Mouse (Mus musculus): ENCODE results near the gene Ctnna2. TPM values are rescaled to one million over a fixed set of nuclear protein-coding genes. Genes with fewer than 3 reads are reported as not detected.

Ctnna2 gene
- polyA plus RNA-seq (2015; fragmentation: Nextera tagmentation; extraction: Ambion mirVana), result 119 and 126 TPM in 2 replicates

DNA sequence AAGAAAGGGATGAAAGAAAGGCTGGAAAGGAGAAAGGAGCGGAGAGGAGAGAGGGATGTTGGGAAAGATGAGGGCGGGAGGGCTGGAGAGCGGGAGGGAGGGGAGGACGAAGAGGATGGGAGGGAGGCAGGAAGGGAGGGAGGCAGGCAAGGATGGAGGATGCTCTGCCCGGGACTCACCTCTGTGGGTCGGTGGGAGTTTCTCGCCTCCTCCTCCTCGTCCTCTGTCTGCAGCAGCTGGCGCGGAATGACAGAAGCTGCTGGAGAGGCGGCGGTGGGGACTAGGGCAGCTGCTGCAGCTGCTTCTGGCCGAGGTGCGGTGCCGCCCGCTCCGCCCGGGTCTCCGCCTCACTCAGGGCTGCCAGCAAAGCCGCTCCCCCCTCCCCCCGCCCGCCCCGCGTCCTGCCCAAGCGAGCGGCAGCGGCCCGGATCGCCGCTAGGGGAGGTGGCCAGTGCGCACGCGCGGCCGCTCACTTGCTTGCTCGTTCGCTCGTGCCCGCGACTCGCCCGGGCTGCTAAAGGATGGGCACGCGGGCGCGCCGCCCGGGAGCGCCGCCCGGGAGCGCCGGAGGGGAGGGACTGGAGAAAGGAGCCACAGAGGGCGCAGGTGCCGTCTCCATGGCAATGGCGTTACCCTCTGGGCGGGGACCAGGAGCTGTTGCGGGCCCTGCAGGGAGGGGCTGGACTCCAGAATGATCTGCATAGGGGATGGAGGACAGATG, at the start of gene Ctnna2:
Gene Ctnna2 (minus strand): TSS at position 459 of the 721 bp plus-strand sequence.
- Histone ChIP-seq H3K9me3 (ENCODE audit: control insufficient read depth, low read length) (no peaks in the 10 kb centered on the region), H3K27ac (ENCODE audit: low read depth, low read length) (peak within 1 kb of the TSS; percentile 96), H3K36me3 (ENCODE audit: control insufficient read depth, insufficient read depth, low read length) (no peaks in the 10 kb centered on the region), H3K4me3 (ENCODE audit: low read length) (peak within 1 kb of the TSS; percentile 70), H3K4me2 (ENCODE audit: low read length) (peak within 1 kb of the TSS; percentile 66), H3K27me3 (replicated peaks; ENCODE audit: control insufficient read depth, insufficient read depth, low read length) (no peaks in the 10 kb centered on the region), H3K9ac (ENCODE audit: low read depth, low read length) (peak within 1 kb of the TSS; percentile 87), H3K4me1 (ENCODE audit: control insufficient read depth, insufficient read depth, low read depth, low read length) (peaks cover 22% of the 10 kb centered on the region)
- WGBS, result 0% methylated on average over 49 of the region's 58 CpGs
- ATAC-seq, result peak; percentile 97

DNA sequence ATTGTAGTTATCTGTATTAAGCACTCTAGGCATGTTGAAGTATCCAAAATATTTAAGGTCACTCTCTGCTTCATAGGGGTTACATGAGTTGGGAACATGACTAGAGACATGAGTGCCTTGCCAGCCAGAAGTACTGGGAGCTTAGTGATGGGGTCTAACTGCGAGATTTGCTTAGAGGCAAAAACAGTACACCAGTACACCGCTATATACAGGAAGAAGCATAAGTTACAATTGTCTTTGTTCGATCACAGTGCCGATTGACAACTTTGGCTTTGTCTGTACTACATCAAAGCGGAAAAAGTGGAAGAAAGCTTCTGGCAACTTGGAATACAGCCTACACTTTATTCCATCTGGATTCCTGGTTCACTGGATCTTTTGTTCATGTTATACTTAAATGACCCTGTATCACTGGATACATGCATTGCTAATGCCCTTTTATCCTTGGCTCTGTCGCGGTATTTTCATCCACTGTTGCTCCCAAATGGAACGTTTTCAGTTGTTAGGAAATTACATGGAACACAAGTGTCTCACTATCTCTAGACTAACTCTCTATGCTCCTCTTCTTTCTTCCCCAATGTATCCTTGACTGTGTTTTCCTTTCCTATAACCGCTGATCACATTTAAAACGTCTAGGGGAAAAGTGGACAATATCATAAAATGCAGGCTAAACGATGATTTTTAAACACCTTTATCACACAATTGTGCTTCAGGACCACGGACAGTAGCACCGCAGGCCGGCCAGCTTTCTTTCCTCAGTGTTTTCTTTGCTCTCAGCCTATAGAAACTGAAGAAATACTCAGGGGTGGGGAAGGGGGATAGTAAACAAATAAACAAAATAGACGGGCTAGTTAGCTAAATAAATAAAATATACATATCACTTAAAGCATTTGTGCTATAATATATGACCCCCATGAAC, 896 bp upstream of the Ctnna2 start:
- WGBS, result 7% methylated on average over 15 of the region's 15 CpGs
- H3K27me3 ChIP-seq (replicated peaks; ENCODE audit: control insufficient read depth, insufficient read depth, low read length), result no peaks in the 10 kb centered on the region
- H3K36me3 ChIP-seq (ENCODE audit: control insufficient read depth, insufficient read depth, low read length), result no peaks in the 10 kb centered on the region
- peak overlapping the region; percentile 66 for H3K4me2 ChIP-seq (ENCODE audit: low read length)
- H3K9ac ChIP-seq (ENCODE audit: low read depth, low read length), result peak overlapping the region; percentile 87
- H3K9me3 ChIP-seq (ENCODE audit: control insufficient read depth, low read length), result no peaks in the 10 kb centered on the region
- ATAC-seq, result no peak
- H3K4me3 ChIP-seq (ENCODE audit: low read length), result peak overlapping the region; percentile 70
- H3K4me1 ChIP-seq (ENCODE audit: control insufficient read depth, insufficient read depth, low read depth, low read length), result peaks cover 22% of the 10 kb centered on the region
- peak overlapping the region; percentile 96 for H3K27ac ChIP-seq (ENCODE audit: low read depth, low read length)

DNA sequence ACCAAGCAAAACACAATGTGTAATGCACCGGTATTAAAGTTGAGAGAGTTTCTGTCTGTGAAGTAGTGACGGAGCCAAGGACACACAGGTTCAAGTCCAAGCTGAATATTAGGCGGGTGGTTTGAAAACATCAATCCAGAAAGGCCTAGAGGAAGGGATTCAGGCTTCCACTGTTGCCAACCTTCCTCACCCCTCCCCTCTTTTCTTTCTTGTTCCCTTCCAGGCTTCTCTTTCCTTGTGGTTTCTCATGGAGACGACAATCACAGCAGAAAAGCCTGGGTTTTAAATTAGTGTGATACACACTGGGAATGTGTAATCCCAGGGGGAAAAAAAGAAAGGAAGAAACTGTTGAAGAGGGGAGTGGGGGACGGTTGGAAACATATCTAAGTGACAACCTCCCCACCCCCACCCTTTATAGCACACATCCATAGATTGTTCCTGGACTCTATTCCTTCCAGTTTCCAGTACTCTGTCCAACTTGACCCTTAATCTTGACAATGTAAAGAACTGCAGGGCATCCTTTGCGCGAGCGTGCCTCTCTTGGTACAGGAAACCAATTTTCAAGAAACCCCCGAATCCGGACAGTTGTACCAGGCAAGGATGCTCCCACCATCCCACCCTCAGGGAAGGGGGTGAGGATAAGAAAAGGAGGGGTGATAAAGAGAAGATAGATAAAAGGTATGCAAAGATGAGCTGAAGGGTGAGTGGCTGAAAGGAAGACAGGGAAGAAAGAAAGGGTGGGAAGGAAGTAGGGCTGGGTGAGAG, 841 bp downstream of the Ctnna2 start:
- 5% methylated on average over 10 of the region's 10 CpGs for WGBS

DNA sequence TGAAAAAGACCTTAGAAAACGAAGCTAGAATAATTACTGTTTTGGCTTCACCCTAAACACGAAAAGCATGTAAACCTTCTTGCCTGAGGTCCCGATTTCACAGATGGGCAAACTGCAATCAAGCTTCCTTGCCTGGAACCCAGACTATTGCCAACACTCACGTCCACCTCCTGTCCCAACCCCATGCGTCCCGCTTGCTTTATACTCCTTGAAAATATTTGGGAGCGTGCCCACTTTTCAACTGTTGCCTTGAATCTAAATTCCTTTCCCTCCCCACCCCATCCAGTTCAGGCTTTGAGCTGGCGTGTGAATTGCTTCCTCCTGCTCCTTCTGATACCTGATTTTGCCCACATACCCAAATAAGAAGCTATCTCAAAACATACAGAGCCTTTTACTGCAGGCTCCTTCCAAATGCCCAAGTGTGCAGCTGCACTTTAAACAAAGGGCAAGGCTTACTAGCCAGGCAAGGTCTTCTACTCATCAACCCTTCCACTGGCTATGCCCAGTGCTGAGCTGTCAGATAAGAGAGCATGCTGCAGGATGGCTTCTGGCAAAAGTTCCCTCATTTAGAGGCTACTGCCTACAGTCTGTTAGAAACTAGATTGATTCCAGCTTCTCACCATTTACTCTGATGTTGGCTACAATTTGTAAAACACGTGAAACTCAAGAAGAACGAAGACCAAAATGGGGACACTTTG, 8.8 kb downstream of the Ctnna2 start:
- WGBS, result 41% methylated on average over 10 of the region's 10 CpGs
- ATAC-seq, result peak; percentile 76
- H3K36me3 ChIP-seq (ENCODE audit: control insufficient read depth, insufficient read depth, low read length), result no peaks in the 10 kb centered on the region

More for the DNA sequence above, 841 bp downstream of the Ctnna2 start:
- peak overlapping the region; percentile 96 for H3K27ac ChIP-seq (ENCODE audit: low read depth, low read length)
- no peaks in the 10 kb centered on the region for H3K36me3 ChIP-seq (ENCODE audit: control insufficient read depth, insufficient read depth, low read length)
- no peaks in the 10 kb centered on the region for H3K9me3 ChIP-seq (ENCODE audit: control insufficient read depth, low read length)
- peak overlapping the region; percentile 87 for H3K9ac ChIP-seq (ENCODE audit: low read depth, low read length)
- H3K4me1 ChIP-seq (ENCODE audit: control insufficient read depth, insufficient read depth, low read depth, low read length), result peaks cover 22% of the 10 kb centered on the region
- ATAC-seq, result peak; percentile 27; the same call in 1 of the 2 replicates
- H3K4me2 ChIP-seq (ENCODE audit: low read length), result peak overlapping the region; percentile 66
- no peaks in the 10 kb centered on the region for H3K27me3 ChIP-seq (replicated peaks; ENCODE audit: control insufficient read depth, insufficient read depth, low read length)
- peak overlapping the region; percentile 70 for H3K4me3 ChIP-seq (ENCODE audit: low read length)

DNA sequence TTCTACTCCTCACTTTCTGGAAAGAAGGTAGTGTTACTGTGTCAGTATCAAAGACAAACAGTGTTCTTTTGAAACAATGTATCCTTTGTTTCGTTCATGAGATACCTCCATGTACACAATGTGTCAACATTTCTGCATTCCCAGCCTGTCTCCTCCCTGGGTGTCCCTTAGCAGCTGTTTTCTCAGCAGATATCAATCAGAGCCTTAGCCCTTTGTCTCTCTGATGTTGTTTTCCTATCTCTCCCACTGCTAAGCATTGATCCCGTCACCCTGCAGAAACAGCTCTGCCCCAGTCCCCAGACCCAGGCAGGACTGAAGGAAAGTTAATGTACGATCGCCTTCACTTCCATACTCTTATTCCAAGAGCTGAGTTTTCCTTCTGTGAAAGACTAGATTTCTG, 9.7 kb downstream of the Ctnna2 start:
- Histone ChIP-seq H3K27me3 (replicated peaks; ENCODE audit: control insufficient read depth, insufficient read depth, low read length) (no peaks in the 10 kb centered on the region), H3K27ac (ENCODE audit: low read depth, low read length) (no peak overlapping the region), H3K36me3 (ENCODE audit: control insufficient read depth, insufficient read depth, low read length) (no peaks in the 10 kb centered on the region), H3K4me1 (ENCODE audit: control insufficient read depth, insufficient read depth, low read depth, low read length) (peaks cover 10% of the 10 kb centered on the region), H3K4me3 (ENCODE audit: low read length) (no peak overlapping the region), H3K9me3 (ENCODE audit: control insufficient read depth, low read length) (no peaks in the 10 kb centered on the region), H3K9ac (ENCODE audit: low read depth, low read length) (no peak overlapping the region), H3K4me2 (ENCODE audit: low read length) (no peak overlapping the region)
- WGBS, result 17% methylated on average over 4 of the region's 4 CpGs
- 0 out of 2 replicates have a peak, but pooled peaks have one; percentile 18 for ATAC-seq

More for the DNA sequence above, 8.8 kb downstream of the Ctnna2 start:
- H3K4me2 ChIP-seq (ENCODE audit: low read length), result peak overlapping the region; percentile 35; the same call in 1 of the 2 replicates
- H3K9me3 ChIP-seq (ENCODE audit: control insufficient read depth, low read length), result no peaks in the 10 kb centered on the region
- peaks cover 10% of the 10 kb centered on the region for H3K4me1 ChIP-seq (ENCODE audit: control insufficient read depth, insufficient read depth, low read depth, low read length)
- no peak overlapping the region for H3K4me3 ChIP-seq (ENCODE audit: low read length)
- H3K27ac ChIP-seq (ENCODE audit: low read depth, low read length), result no peak overlapping the region
- H3K27me3 ChIP-seq (replicated peaks; ENCODE audit: control insufficient read depth, insufficient read depth, low read length), result no peaks in the 10 kb centered on the region
- no peak overlapping the region for H3K9ac ChIP-seq (ENCODE audit: low read depth, low read length)

DNA sequence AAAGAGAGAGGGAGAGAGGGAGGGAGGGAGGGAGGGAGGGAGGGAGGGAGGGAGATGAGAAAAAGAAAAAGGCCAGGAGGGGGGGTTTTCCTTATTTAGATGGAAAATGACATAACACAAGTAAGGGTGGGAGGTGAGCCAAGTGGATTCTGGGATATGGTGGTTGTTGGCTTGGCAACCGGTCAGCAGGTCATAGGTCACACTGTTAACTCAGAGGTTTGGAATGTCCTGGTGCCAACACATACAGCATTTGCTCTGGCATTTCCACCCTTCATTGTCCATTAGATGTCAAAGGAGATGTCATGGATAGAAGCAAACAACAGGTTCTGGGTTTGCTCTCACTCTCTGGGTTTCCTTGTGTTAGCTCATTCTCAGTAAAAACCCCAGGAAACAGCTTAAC, 17.5 kb downstream of the Ctnna2 start:
- H3K4me2 ChIP-seq (ENCODE audit: low read length), result no peak overlapping the region
- 73% methylated on average over 1 of the region's 1 CpGs for WGBS
- no peak for ATAC-seq
- no peak overlapping the region for H3K27ac ChIP-seq (ENCODE audit: low read depth, low read length)
- no peaks in the 10 kb centered on the region for H3K36me3 ChIP-seq (ENCODE audit: control insufficient read depth, insufficient read depth, low read length)
- H3K4me3 ChIP-seq (ENCODE audit: low read length), result no peak overlapping the region
- no peak overlapping the region for H3K9ac ChIP-seq (ENCODE audit: low read depth, low read length)
- no peaks in the 10 kb centered on the region for H3K9me3 ChIP-seq (ENCODE audit: control insufficient read depth, low read length)
- no peaks in the 10 kb centered on the region; the same call in 1 of the 2 replicates for H3K4me1 ChIP-seq (ENCODE audit: control insufficient read depth, insufficient read depth, low read depth, low read length)
- H3K27me3 ChIP-seq (replicated peaks; ENCODE audit: control insufficient read depth, insufficient read depth, low read length), result no peaks in the 10 kb centered on the region

DNA sequence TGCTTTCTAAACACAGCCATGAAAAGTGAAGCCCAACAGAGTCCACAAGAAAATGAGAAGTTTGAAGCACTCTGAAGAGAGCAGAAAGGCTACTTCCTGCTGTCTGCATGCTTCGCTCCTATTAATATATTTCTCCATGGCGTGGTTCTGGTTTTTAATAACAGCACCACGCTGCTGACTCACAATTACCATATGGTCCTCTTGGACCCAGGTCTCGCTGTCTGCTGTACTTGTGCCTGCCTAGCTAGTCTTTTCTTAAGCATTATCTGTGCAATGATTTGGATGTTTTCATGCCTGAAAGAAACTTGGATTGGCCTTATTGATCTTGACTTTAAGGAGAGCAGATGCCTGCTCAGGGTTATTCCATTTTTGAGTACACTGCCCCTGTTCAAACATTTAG, 28.2 kb downstream of the Ctnna2 start:
- Histone ChIP-seq H3K4me2 (ENCODE audit: low read length) (no peak overlapping the region), H3K27me3 (replicated peaks; ENCODE audit: control insufficient read depth, insufficient read depth, low read length) (no peaks in the 10 kb centered on the region), H3K27ac (ENCODE audit: low read depth, low read length) (no peak overlapping the region), H3K9me3 (ENCODE audit: control insufficient read depth, low read length) (no peaks in the 10 kb centered on the region), H3K4me3 (ENCODE audit: low read length) (no peak overlapping the region), H3K36me3 (ENCODE audit: control insufficient read depth, insufficient read depth, low read length) (no peaks in the 10 kb centered on the region), H3K9ac (ENCODE audit: low read depth, low read length) (no peak overlapping the region), H3K4me1 (ENCODE audit: control insufficient read depth, insufficient read depth, low read depth, low read length) (0 out of 2 replicates have a peak, but pooled peaks cover 2% of the 10 kb centered on the region)
- WGBS, result 54% methylated on average over 4 of the region's 4 CpGs
- ATAC-seq, result no peak

DNA sequence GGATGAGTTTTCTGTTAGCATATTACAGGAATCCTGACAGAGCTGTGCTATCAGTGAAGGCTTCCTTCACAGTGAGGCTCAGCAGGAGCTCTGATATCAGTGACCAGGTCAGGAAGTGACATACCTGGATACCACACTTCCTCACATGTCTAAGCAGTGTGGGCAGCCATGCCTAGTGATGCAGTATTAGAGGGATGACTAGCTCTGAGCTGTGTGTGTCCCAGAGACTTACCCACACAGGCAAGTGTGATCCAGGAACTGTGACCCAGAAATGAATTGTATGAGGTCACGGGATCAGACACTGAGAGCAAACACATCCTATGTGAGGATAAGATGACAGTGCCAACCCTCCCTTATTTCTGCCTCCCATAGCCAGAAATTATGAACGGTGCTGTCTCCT, 28.8 kb downstream of the Ctnna2 start:
- 95% methylated on average over 2 of the region's 2 CpGs for WGBS
- H3K4me2 ChIP-seq (ENCODE audit: low read length), result no peak overlapping the region
- 0 out of 2 replicates have a peak, but pooled peaks cover 2% of the 10 kb centered on the region for H3K4me1 ChIP-seq (ENCODE audit: control insufficient read depth, insufficient read depth, low read depth, low read length)
- ATAC-seq, result peak; percentile 57; the same call in 1 of the 2 replicates
- no peaks in the 10 kb centered on the region for H3K9me3 ChIP-seq (ENCODE audit: control insufficient read depth, low read length)
- H3K27me3 ChIP-seq (replicated peaks; ENCODE audit: control insufficient read depth, insufficient read depth, low read length), result no peaks in the 10 kb centered on the region
- H3K4me3 ChIP-seq (ENCODE audit: low read length), result no peak overlapping the region
- H3K36me3 ChIP-seq (ENCODE audit: control insufficient read depth, insufficient read depth, low read length), result no peaks in the 10 kb centered on the region
- no peak overlapping the region for H3K9ac ChIP-seq (ENCODE audit: low read depth, low read length)
- H3K27ac ChIP-seq (ENCODE audit: low read depth, low read length), result no peak overlapping the region

All from hindbrain, embryonic 16.5 days (tissue).